Mouse (Mus musculus): ENCODE data around the gene Brca1. TPM values are rescaled to one million over a fixed set of nuclear protein-coding genes. Genes with fewer than 3 reads are reported as not detected.

The Brca1 gene
- polyA plus RNA-seq, 1 experiment from 2014 or later, result 9.4 TPM

- H3K27me3 ChIP-seq, result no peaks in the 10 kb centered on the region
- ATAC-seq, result no peak
- ChIA-PET POLR2A (no interaction called here), CTCF (interaction anchor here (0.8 kb wide), 1 partner anchor 17 kb away, joined by 3 read pairs; no protein-coding TSS in a partner anchor)
- TF ChIP-seq CTCF (IDR thresholded peaks at IDR 0.05), result no peak
- in situ Hi-C loops (cut with MboI; ENCODE audit: low pct_unique_long_range_greater_than_20kb), result no loop called here
- DNase-seq (ENCODE audit: low read depth, low spot score), result no peak
These were observed 8.2 kb downstream of the Brca1 start for GRCm38 (mm10) chr11:101543533-101543932.

- ATAC-seq, result no peak
- no peaks in the 10 kb centered on the region for H3K27me3 ChIP-seq
- ChIA-PET POLR2A (no interaction called here), CTCF (interaction anchor here (1.1 kb wide), 1 partner anchor 17 kb away, joined by 3 read pairs; no protein-coding TSS in a partner anchor)
- no peak for DNase-seq (ENCODE audit: low read depth, low spot score)
- no peak for TF ChIP-seq CTCF (IDR thresholded peaks at IDR 0.05)
- in situ Hi-C loops (cut with MboI; ENCODE audit: low pct_unique_long_range_greater_than_20kb), result no loop called here
These were observed 25.1 kb downstream of the Brca1 start for GRCm38 (mm10) chr11:101526686-101527085.

GRCm38 (mm10) chr11:101525936-101526595 lies 25.7 kb downstream of the Brca1 start:
- TF ChIP-seq CTCF (IDR thresholded peaks at IDR 0.05), result no peak
- ChIA-PET CTCF (interaction anchor here (1.1 kb wide), 1 partner anchor 18 kb away, joined by 3 read pairs; no protein-coding TSS in a partner anchor), POLR2A (no interaction called here)
- ATAC-seq, result no peak
- no peak for DNase-seq (ENCODE audit: low read depth, low spot score)
- H3K27me3 ChIP-seq, result no peaks in the 10 kb centered on the region
- in situ Hi-C loops (cut with MboI; ENCODE audit: low pct_unique_long_range_greater_than_20kb), result no loop called here

GRCm38 (mm10) chr11:101525056-101525455 lies 26.7 kb downstream of the Brca1 start:
- in situ Hi-C loops (cut with MboI; ENCODE audit: low pct_unique_long_range_greater_than_20kb), result no loop called here
- ChIA-PET CTCF (no interaction called here), POLR2A (no interaction called here)
- no peak for TF ChIP-seq CTCF (IDR thresholded peaks at IDR 0.05)
- no peak for ATAC-seq
- DNase-seq (ENCODE audit: low read depth, low spot score), result no peak
- H3K27me3 ChIP-seq, result no peaks in the 10 kb centered on the region

- no peaks in the 10 kb centered on the region for H3K27me3 ChIP-seq
- ATAC-seq (no peak), DNase-seq (ENCODE audit: low read depth, low spot score) (no peak)
- in situ Hi-C loops (cut with MboI; ENCODE audit: low pct_unique_long_range_greater_than_20kb), result no loop called here
- no peak for TF ChIP-seq CTCF (IDR thresholded peaks at IDR 0.05)
- POLR2A ChIA-PET, result no interaction called here
- CTCF ChIA-PET, result no interaction called here
These were observed 27.3 kb downstream of the Brca1 start for GRCm38 (mm10) chr11:101524446-101524845.

GRCm38 (mm10) chr11:101519364-101519763 lies 32.4 kb downstream of the Brca1 start:
- ATAC-seq, result no peak
- in situ Hi-C loops (cut with MboI; ENCODE audit: low pct_unique_long_range_greater_than_20kb), result no loop called here
- no peaks in the 10 kb centered on the region for H3K27me3 ChIP-seq
- DNase-seq (ENCODE audit: low read depth, low spot score), result no peak
- CTCF ChIA-PET, result no interaction called here
- POLR2A ChIA-PET, result interaction anchor here (1.2 kb wide), 1 partner anchor 53 kb away, joined by 3 read pairs; the partner anchor contains the start of gene Vat1
- no peak for TF ChIP-seq CTCF (IDR thresholded peaks at IDR 0.05)

- CTCF ChIA-PET, result no interaction called here
- POLR2A ChIA-PET, result interaction anchor here (1.2 kb wide), 1 partner anchor 53 kb away, joined by 3 read pairs; the partner anchor contains the start of gene Vat1
- DNase-seq (ENCODE audit: low read depth, low spot score), result no peak
- TF ChIP-seq CTCF (IDR thresholded peaks at IDR 0.05), result no peak
- no peaks in the 10 kb centered on the region for H3K27me3 ChIP-seq
- ATAC-seq, result no peak
- in situ Hi-C loops (cut with MboI; ENCODE audit: low pct_unique_long_range_greater_than_20kb), result no loop called here
These were observed 32.8 kb downstream of the Brca1 start for GRCm38 (mm10) chr11:101518937-101519336.

- ChIA-PET CTCF (interaction anchor here (1.3 kb wide), 1 partner anchor 22 kb away, joined by 5 read pairs; no protein-coding TSS in a partner anchor), POLR2A (no interaction called here)
- in situ Hi-C loops (cut with MboI; ENCODE audit: low pct_unique_long_range_greater_than_20kb), result no loop called here
- no peak for TF ChIP-seq CTCF (IDR thresholded peaks at IDR 0.05)
- H3K27me3 ChIP-seq, result no peaks in the 10 kb centered on the region
- DNase-seq (ENCODE audit: low read depth, low spot score) (no peak), ATAC-seq (no peak)
These were observed 44.7 kb downstream of the Brca1 start for GRCm38 (mm10) chr11:101507090-101507489.

- no peak for DNase-seq (ENCODE audit: low read depth, low spot score)
- no peak for ATAC-seq
- POLR2A ChIA-PET, result no interaction called here
- CTCF ChIA-PET, result interaction anchor here (1.0 to 1.5 kb wide), 3 partner anchors 10 to 40 kb away, joined by 3 to 5 read pairs (median 4); no protein-coding TSS in a partner anchor
- TF ChIP-seq CTCF (IDR thresholded peaks at IDR 0.05), result no peak
- H3K27me3 ChIP-seq, result no peaks in the 10 kb centered on the region
- in situ Hi-C loops (cut with MboI; ENCODE audit: low pct_unique_long_range_greater_than_20kb), result no loop called here
These were observed 45.4 kb downstream of the Brca1 start for GRCm38 (mm10) chr11:101506269-101506780.

GRCm38 (mm10) chr11:101486126-101486525 lies 65.6 kb downstream of the Brca1 start:
- POLR2A ChIA-PET, result interaction anchor here (0.7 kb wide), 1 partner anchor 166 kb away, joined by 3 read pairs; no protein-coding TSS in a partner anchor
- CTCF ChIA-PET, result interaction anchor here (1.2 kb wide), 1 partner anchor 11 kb away, joined by 3 read pairs; no protein-coding TSS in a partner anchor
- no peak for TF ChIP-seq CTCF (IDR thresholded peaks at IDR 0.05)
- DNase-seq (ENCODE audit: low read depth, low spot score), result no peak
- no peak for ATAC-seq
- no peaks in the 10 kb centered on the region for H3K27me3 ChIP-seq
- in situ Hi-C loops (cut with MboI; ENCODE audit: low pct_unique_long_range_greater_than_20kb), result no loop called here

GRCm38 (mm10) chr11:101485509-101486028 lies 66.2 kb downstream of the Brca1 start:
- in situ Hi-C loops (cut with MboI; ENCODE audit: low pct_unique_long_range_greater_than_20kb), result no loop called here
- CTCF ChIA-PET, result interaction anchor here (1.2 kb wide), 1 partner anchor 12 kb away, joined by 3 read pairs; no protein-coding TSS in a partner anchor
- TF ChIP-seq CTCF (IDR thresholded peaks at IDR 0.05), result no peak
- ATAC-seq (no peak), DNase-seq (ENCODE audit: low read depth, low spot score) (no peak)
- H3K27me3 ChIP-seq, result no peaks in the 10 kb centered on the region
- POLR2A ChIA-PET, result no interaction called here
